Mouse (Mus musculus): Measurements from ENCODE around the gene Senp8. TPM values are rescaled to one million over a fixed set of nuclear protein-coding genes. Genes with fewer than 3 reads are reported as not detected.
"Not testable (repeated sequence)": the region's sequence is repeated elsewhere in the genome, so short reads cannot be mapped to it uniquely, and the experiment has no call there.

Senp8 gene
- 10 to 100 TPM; 10.1 to 14.3 TPM for total RNA-seq (2021)
- long read RNA-seq, partial matches to known transcripts, result 0 of 3 reads
- long read RNA-seq, other reads (novel, unspliced or antisense), result 0 of 3 reads

DNA sequence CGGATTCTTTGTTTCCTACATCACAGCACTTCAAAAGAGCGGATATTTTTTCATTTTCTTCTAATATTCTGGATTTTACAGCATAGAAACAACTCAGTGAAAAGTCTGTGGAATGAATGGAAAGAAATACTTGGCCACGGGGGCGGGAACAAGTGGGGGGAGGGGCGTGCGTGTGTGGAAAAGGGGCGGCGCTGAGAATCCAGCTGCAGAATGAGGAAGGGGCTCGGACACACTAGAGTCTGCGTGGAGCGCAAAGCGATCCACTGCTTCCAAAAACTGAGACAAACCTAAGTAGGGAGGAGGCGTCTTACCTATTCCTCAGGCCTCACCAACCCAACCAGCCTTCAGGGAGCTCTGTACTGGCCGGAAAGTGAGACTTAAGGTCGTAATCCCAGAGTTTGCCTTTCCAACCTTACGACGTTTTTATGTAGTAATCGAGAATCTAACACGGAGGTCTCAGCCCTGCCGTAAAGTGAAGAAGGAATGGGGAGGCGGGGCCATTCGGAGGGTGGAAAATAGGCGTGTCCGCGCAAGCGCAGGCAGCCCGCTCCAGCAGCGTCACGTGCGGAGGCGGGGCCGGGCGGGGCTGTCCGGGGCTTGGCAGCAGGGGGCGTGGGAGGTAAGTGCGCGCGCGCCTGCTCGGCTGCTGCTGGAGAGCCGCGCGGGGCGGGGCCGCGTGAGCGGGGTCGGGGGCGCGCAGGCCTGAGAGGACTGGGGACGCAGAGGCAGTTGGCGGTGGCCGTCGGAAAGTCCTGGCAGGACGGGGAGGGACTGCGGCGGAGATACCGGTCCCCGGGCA lies at the start of gene Senp8, which contains the start of gene Myo9a:
Senp8 (minus strand) TSS at position 444 of the 799 bp plus-strand sequence.
Myo9a (plus strand) TSS at position 630 of the 799 bp plus-strand sequence.
- peak; percentile 99 to 100 for DNase-seq (ENCODE audit: low spot score in 2 of 2)

DNA sequence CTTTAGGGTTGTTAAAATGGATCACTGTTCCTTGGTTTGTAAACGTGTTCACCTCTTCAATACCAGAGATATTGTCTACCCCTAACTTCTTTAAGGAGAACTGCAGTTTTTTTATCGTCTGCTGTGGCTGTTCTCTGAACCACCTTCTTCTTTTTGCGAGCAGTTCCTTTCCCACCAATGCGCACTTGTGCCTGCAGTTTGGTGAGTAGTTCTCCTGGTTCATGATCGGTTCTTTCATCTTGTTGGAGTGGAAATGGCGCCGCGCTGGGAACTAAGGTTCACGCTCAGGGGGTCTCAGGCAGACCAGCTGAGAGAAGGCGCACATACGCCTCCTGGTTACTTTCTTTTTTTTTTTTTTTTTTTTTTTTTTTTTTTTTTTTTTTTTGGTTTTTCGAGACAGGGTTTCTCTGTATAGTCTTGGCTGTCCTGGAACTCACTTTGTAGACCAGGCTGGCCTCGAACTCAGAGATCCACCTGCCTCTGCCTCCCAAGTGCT lies 16.5 kb upstream of the Senp8 start:
- DNase-seq (ENCODE audit: low spot score in 2 of 2), result not testable (repeated sequence)

DNA sequence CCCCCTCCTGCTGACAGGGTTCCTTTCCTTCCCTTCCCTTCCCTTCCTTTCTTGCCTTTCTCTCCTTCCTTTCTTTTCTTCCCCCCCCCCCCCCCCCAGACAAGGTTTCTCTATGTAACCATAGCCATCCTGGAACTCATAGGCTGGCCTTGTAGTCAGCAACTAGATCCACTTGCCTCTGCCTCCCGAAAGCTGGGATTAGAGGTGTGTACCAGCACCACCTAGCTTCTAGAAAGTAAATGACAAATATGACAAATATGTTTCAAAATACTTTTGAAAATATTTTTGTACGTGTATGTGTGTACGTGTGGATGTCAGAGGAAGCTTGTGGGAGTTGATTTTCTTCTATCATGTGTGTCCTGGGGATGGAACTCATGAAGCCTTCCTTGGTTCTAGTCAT lies 10.0 kb upstream of the Senp8 start:
- DNase-seq (ENCODE audit: low spot score in 2 of 2), result no peak

DNA sequence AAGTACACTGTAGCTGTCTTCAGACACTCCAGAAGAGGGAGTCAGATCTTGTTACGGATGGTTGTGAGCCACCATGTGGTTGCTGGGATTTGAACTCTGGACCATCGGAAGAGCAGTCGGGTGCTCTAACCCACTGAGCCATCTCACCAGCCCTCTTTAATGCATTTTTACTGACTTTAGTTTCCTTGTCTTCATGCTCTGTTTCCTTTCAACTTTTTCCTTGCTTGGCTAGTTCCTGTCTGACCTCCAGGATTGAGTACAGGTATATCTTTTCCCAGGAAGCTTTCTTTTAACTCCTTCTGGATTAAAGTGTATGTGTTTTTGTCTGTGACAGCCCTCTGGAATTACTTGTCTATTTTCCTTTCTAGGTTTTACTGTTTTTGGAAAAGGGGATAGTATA lies 6.5 kb upstream of the Senp8 start:
- not testable (repeated sequence) for DNase-seq (ENCODE audit: low spot score in 2 of 2)

DNA sequence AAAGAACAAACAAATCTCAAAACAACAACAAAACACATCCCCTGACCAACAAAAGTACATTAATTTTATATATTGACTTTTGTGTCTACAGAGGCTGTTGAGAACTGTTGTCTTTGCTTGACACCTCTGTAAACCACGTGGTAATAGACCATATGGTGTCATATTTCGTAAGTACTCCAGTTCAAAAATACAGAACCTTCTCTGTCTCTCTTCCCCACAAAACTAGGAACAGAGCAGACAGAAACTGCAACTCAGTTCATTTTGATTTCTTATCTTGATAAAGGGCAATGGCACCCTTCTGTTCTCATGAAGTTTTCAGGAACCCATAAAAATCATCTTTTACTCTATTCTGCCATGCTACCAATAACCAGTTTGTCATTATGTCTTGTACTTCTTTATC lies 4.7 kb upstream of the Senp8 start:
- DNase-seq (ENCODE audit: low spot score in 2 of 2), result peak in 1 of 2 experiments; percentile 14

DNA sequence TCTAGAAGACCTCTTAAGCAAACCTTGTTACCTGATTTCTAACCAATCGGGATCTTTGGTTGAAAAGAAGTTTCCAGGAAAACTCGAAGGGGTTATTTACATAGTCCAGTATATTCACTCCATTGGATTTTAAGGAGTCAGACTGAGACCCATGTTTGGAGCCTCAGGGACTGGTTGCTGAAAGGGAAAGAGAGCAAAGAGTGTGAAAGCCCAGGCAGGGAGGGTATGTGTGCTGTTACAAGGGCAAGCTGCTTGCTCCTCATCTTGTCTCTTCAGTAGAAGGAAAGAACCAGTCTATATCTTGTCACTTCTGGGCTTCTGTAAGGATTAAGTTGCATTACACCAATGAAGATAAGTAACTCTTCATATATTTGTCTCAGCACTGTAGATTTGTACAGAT lies 1.5 kb upstream of the Senp8 start:
- no peak for DNase-seq (ENCODE audit: low spot score in 2 of 2)

DNA sequence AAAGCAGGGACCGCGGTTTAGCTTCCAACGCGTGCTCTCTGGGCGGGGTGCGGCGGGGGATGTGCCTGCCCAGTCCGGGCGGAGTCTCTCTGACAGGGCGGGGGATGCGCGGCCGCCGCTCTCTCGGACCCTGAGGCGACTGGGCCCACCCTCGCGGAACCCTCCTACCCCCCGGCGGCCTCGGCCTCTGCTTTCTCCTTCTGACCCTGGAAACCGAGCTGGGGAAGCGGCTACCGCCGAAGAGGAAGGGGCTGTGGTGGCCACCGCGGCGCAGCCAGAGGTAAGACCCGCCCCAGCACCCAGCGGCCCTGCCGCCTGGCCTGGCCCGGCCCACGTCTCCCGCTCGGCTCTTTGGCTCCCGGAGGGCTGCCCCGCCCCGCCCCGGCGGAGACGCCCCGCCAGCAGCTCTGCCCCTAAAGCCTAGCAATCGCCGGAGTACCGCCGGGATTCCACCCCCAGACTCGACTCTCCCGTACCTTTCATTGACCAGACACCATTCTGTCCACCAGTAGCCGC lies 614 bp upstream of the Senp8 start:
- DNase-seq (ENCODE audit: low spot score in 2 of 2), result peak in 1 of 2 experiments; percentile 63

DNA sequence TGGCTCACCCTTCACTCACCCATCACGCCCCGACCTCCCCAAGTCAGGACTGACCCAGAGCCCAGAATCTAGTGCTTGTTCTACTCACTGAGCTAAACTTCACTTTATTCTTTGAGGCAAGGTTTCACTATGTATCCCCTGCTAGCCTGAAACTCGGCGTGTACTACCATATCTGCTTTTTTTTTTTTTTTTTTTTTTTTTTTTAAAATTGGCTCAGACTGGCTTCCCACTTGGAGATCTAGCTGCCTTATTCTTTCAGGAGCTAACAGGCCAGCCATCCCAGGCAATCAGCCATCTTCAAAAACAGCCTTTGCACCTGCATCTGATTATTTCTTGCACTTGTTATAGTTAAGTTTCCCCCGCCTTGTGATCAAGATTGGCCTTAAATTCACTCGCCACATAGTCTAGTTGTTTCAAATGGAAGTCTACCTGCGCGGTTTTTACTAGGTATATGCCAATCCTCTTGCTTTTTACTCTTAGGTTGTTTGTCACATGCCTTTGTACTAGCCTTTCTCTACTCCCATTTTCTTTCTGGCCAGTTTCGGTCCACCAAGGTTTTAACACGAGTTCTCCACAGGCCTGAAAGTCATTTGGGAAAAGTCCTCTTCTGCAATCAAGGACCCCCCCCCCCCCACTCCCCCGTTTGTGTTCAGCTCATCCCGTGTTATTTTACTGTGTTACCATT lies 787 bp downstream of the Senp8 start:
- DNase-seq (ENCODE audit: low spot score in 2 of 2), result no peak

DNA sequence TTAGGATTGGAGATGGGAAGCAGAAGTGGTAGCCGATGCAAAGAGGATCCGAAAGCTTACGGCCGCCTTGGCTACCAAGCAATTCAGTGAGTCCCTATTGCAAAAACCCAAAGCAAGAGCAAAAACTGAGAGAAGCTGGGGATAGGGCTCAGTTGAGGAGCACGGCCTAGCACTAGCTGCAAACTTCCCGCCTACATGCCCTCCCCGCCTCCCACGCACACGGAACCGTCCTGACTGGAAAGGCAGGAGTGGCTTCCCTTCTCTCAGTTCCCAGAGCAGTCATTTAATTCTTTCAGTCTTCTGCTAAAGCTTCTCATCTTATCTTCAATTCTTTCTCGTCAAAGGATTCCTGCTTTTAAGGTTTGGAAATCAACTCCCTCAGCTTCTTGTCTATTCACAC lies 1.5 kb downstream of the Senp8 start:
- DNase-seq (ENCODE audit: low spot score in 2 of 2), result peak in 1 of 2 experiments; percentile 17

DNA sequence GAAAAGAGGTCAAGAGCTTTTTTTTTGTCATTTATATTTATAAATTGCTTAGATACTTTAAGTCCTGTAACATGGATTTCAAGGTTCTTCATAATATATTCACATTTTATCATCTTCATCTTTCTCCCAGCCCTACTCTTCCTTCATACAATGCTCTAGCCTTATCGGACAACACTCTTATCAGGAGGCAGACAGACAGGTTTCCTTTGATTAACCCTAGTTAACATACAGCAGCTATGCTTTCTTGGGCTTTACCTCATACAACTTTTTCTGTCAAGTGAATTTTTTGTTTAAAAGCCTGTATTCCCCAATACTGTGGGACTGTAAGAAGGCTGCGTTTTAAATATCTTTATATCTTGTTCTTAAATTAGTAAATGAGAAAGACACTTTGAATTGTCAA lies 2.1 kb downstream of the Senp8 start:
- DNase-seq (ENCODE audit: low spot score in 2 of 2), result no peak

DNA sequence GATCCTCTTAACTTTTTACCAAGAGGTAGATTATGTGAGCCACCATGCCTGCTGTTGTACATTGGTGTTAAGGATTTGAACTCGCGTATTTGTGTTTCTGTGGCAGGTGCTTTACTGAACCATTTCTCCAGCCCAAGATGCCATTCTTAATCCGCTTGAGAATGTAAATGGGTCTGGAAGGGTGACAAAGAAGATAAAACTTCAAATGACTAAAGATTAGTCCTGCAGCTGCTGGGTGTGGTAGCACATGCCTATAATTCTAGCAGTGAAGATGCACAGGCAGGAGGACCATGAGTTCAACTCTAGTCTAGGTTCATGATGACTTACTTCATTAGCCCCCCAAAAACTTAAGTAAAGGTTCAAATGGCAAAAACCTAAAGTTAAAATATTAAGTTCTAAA lies 6.6 kb downstream of the Senp8 start:
- no peak for DNase-seq (ENCODE audit: low spot score in 2 of 2)

DNA sequence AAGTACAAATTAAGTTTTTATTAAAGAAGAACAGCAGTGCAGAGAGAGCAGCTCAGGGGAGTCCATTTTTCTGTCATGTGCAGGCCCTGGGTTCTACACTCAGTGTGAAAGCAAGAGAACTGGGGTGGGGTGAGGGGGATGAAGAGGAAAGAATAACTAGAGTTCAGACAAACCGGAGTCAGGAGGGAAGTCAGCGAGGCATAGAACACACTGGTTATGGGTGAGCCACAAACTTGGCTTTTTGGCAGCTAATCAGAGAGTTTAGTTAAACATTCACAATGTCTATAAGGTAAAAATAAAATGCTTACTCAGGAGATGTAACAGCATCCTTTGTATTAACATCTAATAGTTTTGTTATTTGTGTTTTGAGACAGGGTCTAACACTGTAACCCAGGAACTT lies 9.9 kb downstream of the Senp8 start:
- no peak for DNase-seq (ENCODE audit: low spot score in 2 of 2)

DNA sequence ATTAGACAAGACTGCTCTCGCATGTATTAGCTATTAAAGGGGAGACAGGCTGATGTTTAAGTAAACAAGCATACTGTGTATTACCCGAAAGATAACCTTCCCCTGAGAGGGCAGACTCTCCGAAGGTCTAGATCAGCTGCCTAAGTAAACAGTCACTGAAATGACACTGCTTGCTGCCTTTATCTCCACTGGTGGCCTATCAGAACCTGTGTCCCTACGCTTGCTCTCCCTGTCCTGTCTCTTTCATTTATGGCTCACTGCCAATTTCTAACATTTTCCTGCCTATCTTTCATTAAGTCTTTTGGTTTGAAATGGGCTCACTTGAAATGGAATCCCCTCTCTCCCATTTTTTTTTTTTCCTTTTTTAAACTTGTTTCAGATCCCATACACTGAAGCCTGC lies 15.1 kb downstream of the Senp8 start:
- DNase-seq (ENCODE audit: low spot score in 2 of 2), result no peak

DNA sequence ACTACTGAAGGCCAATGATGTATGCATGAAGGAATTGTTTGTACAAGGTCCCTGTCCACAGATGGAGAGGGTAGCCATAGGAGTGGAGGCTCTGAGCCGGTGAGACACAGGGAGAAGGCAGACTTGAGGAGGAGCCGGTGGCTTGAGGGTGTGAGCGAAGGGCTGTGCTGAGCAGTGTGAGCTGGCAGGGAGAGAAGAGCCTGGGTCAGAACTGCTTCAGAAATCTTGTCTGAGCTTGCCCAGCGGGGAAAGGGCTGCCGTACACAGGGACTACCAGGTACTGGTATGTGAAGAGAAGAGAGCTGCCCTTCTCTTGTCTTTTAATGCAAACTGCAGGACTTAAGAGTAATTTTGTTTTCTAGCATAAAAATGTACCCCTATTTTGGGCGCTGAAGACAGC lies 17.4 kb downstream of the Senp8 start:
- DNase-seq (ENCODE audit: low spot score in 2 of 2), result no peak

DNA sequence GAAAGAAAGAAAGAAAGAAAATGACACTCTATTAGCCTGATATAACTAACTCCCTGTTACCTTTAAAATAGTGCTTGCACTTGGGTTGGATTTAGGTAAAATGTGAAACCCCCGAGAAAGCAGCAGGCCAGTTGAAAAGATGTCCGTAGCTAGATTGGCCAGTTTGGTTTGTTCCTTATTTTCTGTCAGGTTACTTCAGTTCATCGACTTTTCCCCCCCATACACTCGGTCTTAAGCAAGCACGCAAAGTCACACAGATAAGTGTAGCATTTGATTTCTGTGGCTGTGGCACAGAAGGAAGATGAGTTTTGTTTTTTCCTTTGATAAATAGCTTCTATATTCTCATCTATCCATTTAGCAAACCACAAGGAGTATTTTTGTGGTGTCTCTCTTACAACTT lies 19.4 kb downstream of the Senp8 start:
- DNase-seq (ENCODE audit: low spot score in 2 of 2), result no peak

DNA sequence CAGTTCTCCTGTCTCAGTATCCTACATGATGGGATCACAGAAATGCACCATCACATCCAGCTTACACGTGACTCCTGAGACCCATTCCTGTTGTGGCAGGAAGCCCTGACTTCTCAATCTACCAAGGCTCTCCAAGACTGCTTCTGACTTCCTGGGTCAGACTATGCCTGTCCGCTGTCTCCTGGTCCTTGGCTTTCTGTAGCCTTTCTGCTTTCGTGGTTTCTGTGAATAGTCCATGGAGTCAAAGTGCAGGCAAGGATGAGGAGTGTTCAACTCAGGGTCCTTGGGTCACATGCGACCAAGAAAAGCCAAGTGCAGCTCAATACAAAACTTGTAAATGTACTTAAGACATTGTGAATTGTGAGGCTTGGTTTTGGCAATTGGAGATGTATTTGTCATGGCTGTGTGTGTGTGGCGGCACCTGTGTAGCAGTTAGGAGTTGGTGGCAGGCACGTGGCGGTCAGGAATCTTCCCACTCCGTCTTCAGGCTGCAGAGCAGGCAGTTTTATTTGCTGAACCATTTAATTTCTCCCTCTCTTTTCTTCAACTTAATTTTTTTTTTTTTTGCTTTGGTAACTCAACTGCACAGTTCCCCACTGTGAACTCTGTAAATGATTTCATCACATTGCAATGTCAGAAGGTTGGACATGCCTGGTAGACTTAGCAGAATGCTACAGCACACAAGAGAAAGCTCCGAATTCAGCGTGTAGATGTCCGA lies 22.8 kb downstream of the Senp8 start:
- DNase-seq (ENCODE audit: low spot score in 2 of 2), result no peak

DNA sequence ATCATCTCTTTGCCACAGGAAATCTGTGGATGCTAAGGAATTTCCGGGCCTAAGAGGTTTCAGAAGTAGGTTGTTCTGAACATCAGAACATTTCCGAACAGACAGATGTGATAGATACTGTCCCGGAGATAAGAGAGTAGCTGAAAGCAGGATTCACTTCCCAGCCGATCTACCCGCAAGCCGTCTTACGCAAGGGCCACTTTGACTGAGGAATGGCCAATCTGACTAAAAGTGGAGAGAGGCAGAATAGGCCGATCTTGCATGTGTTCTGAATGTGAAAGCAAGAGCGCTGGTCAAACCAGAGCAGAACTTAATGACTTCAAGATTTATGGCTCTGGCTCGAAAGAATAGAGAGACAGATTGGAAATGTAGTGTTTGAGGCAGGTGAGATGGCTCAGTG lies 25.0 kb downstream of the Senp8 start:
- DNase-seq (ENCODE audit: low spot score in 2 of 2), result no peak

DNA sequence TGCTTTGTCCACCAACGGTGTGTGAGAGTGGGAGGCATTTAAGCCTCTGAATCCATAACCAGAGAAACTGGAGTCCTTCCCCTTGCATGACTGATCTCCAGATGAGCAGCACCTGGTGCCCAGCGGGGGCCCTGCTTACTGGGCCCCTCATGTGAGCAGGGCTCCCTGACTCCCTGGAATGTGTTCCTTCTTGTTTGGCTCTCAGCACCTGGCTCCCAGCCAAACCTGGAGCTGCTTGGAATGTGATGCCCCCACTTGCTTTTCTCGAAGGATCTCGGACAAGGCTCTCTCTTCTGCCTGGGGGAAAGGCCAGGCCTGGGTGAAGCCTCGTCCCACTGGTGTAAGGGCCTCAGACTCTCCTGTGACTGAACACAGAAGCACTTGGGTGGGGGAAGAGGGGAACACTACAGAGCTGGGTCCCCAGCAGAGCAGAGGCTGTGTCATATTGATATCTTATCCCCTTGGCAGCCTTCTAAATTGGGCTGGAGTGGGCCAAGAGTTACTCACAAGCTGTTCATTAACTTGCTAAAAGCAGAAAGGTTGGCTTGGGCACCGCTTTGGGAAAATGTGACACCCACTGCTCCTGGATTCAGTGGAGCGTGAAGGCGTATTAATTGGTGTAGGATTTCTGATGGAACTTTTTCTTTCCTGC lies 26.6 kb downstream of the Senp8 start:
- DNase-seq (ENCODE audit: low spot score in 2 of 2), result peak; percentile 60 to 75

DNA sequence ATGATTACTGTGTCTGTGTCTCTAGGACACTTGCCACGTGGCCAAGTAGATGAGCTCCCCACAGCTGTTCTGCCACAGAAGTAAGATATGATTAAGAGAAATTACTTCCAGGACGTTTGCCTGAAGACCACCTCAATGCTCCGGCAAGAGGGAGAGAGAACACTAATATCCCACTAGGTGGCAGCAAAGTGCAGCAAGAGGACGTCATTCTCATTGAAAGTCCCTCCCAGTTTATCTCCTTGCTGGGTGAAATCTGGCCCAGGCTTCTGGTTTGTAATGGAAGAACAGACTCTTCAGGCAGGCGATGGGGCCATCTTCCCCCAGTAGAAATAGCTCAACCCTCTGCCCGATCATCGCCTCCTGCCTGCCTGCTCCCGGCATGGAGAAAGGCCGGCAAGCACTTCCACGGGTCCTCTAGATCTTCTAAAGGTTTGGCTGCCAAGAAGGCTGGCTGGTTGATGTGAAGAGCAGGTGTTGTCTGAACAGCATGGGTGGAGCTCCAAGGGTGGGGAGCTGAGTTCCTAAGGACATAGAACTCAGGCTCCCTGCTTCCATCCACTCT lies 27.3 kb downstream of the Senp8 start:
- peak; percentile 45 to 83 for DNase-seq (ENCODE audit: low spot score in 2 of 2)

DNA sequence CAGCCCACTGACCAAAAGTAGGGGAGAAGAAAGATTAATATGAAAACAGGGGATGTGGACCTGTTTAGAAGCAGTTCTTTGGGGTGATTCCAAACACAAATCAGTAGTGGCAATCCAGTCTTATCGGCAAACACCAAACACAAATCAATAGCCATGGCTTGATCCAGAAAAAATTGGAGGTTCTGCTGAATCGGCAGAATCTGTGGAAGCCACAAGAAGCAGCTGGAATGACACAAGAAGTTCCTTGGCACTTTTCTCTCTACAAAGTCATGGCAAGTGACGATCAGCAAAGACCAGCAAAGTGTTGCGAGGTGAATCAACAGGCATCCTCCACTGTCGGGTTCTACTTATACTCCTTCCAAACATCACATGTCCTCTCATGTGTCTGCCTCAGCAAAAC lies 29.4 kb downstream of the Senp8 start:
- no peak for DNase-seq (ENCODE audit: low spot score in 2 of 2)

DNA sequence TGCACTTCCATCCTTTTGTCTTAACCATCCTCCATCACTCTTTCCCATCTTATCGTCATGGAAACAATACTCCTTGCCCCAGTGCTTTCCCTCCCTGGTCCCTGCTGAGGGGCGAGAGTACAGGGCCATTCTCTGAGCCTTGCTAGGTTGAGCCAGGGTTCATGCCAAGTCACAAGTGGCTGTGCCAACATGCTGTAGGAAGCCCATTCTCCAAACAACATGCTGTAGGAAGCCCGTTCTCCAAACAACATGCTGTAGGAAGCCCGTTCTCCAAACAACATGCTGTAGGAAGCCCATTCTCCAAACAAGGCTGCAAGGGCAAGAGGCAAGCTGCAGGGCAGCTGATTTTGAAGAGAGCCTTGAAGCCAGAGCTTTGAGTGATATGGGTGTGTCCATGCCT lies 32.3 kb downstream of the Senp8 start:
- no peak for DNase-seq (ENCODE audit: low spot score in 2 of 2)
